Mouse (Mus musculus) left cerebral cortex, adult 11 months (tissue): ENCODE measurements around the gene Ndufb4.
"Not testable (repeated sequence)": the region's sequence is repeated elsewhere in the genome, so short reads cannot be mapped to it uniquely, and the experiment has no call there.

Source experiments
- DNase-seq: peaks from one replicate; pipeline ENCODE4 v3.0.0; 2022; ENCODE audit warnings: low spot score

The Ndufb4 gene

DNA sequence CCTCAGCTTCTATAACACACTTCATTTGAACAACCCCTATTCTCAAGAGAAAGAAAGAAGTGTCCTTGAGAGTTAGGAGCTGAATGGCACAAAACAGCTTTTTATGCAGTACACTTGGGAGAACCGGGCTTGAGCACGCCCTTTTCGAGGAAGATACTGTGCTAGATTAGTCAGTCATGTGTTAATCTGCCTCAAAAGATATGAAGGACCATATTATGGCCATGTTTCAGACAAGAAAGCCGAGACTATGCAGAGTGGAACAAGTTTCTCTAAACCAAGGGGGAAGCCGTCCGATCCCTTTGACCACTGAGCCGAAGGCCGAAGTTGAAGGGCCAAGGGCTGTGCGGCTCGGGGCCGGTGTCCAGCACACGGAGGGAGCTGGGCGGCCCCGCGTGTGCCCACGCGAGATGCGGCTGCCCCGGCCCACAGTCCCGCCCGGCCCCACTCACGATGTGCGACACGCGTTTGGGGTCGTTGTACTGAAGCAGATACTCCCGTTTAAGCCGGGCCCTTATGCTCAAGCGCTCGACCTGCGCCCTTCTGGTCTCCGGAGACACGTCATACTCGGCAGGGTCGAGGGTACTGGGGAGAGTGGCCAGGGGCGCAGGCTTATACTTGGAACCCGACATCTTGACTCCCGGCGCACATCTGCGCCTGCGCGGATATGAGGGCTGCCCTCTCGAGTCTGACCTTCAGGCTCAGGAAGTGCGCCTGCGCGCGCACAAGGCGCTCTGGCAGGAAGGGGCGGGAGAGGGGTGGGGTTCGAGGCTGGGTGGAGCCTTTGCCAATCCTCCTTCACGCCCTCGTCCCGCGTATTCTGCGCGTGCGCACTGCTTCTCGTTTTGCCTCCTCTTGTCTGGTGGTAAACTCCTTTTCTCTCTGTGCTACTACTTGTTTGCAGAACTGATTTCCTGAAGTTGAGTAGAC, at the start of gene Ndufb4:
Ndufb4 (minus strand) TSS at position 723 of the 927 bp plus-strand sequence.
- DNase-seq = peak; percentile 93

DNA sequence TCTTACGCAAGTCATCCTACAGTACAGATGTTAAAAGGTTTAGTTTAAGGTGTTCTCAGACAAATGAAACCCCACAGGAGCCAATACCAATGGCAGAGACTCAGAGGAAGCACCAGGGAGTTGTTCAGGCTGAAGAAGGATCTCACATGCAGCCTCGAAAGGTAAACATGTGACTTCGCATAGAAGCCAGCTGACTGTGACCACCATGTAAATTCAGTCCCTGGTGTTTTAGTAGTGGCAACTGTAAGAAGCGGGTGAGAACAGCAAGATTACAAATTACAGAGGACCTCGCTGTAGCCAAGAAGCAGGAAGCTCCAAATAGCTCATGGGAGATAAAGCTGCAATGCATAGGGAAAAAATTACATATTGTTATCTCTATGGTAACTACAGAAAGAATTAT, 49.6 kb upstream of the Ndufb4 start:
- DNase-seq = no peak

GRCm38 (mm10) chr16:37700071-37700470, 45.8 kb upstream of the Ndufb4 start:
- not testable (repeated sequence) for DNase-seq

DNA sequence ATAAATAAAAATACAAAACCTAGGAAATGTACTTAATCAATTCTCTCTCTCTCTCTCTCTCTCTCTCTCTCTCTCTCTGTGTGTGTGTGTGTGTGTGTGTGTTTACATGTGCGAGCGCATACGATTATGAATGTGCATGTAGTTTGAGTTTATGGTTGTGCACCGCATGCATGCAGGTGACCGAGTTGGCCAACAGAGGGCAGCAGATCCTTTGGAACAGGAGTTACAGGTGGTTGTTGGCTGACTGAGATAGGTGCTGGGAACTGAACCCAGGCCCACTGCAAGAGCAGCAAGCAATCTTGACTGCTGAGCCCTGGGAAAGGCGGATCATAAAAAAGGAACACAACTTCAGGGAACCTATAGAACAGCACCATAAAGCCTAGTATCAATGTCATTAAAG, 44.5 kb upstream of the Ndufb4 start:
- DNase-seq = no peak

GRCm38 (mm10) chr16:37697271-37697670, 43.0 kb upstream of the Ndufb4 start:
- no peak for DNase-seq

GRCm38 (mm10) chr16:37690932-37691730, 36.9 kb upstream of the Ndufb4 start:
- no peak for DNase-seq

GRCm38 (mm10) chr16:37690465-37690864, 36.2 kb upstream of the Ndufb4 start:
- no peak for DNase-seq

DNA sequence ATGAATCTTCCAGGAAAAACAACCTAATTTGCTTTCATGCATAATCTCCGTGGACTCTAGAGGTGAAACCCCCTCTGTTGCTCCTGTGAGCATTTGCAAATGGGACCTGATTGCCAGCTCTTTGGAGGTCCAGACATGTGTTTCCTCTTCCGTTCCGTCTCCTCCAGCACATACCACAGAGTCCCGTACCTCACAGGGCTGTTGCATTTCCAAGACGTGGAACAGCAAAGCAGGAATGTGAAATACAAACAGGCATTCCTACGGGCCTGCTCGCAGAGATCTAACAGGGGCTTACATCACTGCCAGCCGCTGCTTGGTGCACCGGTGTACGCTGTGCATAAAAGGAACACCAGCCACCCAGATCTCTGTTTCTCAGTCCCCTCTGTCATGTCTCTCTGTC, 35.7 kb upstream of the Ndufb4 start:
- DNase-seq = no peak

DNA sequence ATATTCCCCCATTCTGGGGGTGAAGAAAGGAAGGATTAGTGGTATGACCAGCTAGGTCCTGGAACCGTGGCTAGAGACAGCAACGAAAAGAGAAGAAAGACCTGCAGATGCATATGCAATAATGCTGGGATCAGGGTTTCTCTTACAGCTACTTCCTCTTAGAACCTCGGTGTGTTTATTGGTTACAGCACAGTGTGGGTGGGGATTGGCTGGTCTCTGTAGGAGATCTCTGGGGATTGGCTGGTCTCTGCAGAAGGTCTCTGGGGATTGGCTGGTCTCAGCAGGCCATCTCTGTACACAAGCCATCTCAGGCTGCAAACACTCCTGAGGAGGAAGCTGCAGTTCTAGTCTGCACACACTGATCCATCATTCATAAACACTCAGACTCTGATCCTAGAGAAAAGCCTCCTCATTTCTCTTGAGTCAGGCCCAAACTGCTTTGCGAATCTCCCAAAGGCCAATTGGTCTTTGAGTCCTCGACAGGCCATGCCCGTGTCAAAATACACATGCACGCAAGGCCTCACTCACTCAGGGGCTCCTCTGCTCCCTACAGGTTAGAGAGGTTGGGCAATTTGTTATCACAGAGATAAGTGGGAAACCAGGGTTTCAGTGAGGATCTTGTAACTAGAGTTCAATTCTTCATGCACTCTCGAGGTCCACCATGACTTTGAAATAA, 35.1 kb upstream of the Ndufb4 start:
- no peak for DNase-seq

- DNase-seq = no peak
Measured at GRCm38 (mm10) chr16:37688181-37688580, 33.9 kb upstream of the Ndufb4 start.

GRCm38 (mm10) chr16:37687301-37687980, 33.2 kb upstream of the Ndufb4 start:
- no peak for DNase-seq

DNA sequence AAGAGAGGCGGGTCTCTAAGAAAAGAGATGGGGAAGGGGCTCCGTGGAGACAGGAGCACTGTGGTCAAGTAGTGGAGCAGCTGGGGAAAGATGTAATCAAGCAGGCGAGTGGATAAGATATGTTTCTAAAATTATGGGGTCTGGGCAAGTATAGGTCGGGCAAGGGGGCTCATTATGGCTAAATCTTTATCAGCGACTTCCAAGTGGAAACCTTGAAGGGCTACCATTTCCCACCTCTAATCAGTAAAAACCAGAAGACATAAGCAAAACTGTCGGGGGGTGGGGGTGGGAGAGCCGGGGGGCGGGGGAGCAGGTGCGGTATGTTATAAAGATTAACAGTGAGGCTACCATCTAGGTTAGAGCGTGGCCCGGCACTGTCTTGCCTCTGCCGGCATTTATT, 32.6 kb upstream of the Ndufb4 start:
- DNase-seq = no peak

DNA sequence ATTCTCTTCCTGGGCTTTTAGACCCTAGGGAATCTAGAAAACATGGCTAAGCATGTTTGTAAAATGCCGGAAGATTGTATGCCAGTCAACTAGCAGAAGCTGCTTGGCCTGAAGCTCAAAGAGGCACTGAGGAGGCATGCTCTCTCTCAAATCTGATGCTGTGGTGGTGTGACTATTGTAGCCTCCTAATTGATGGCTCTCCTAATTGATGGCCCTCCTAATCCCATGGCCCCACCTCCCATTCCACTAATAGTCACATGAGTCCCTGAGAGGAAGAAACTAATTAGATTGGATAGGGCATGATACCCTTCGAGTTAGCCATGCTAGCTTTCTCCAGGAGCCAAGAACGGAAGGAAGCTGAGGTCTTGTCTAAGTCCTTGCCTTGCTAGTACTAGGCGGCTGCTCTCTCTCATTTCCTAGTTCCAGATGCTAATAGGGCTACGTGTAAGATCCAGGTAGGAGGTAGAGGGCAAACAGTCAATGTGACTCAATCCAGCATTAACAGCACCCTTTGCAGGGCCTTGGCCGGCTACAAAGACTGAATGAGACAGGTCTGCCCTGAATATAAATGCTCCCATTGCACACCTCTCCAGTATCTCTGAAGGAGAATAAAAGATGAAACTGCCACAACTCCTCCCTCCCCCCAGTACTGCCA, 31.8 kb upstream of the Ndufb4 start:
- DNase-seq = no peak

GRCm38 (mm10) chr16:37684634-37685441, 30.6 kb upstream of the Ndufb4 start:
- DNase-seq = peak; percentile 80

DNA sequence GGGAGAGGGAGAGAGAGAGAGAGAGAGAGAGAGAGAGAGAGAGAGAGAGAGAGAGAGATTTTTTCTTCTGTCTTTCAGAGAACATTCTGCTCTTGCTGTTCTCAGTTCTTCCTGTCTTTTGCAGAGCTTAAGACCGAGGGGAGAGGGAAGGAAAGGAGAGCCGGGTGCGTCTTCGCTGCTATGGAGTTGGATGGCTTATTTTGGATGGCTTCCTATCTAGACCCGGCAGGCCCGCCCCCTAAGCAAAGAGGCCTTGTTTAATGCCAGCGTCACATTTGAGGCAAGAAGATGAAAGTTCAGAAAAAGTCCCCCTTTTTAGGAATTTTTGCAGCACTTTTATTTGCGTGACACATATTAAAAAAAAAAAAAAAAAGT, 30.0 kb upstream of the Ndufb4 start:
- no peak for DNase-seq

DNA sequence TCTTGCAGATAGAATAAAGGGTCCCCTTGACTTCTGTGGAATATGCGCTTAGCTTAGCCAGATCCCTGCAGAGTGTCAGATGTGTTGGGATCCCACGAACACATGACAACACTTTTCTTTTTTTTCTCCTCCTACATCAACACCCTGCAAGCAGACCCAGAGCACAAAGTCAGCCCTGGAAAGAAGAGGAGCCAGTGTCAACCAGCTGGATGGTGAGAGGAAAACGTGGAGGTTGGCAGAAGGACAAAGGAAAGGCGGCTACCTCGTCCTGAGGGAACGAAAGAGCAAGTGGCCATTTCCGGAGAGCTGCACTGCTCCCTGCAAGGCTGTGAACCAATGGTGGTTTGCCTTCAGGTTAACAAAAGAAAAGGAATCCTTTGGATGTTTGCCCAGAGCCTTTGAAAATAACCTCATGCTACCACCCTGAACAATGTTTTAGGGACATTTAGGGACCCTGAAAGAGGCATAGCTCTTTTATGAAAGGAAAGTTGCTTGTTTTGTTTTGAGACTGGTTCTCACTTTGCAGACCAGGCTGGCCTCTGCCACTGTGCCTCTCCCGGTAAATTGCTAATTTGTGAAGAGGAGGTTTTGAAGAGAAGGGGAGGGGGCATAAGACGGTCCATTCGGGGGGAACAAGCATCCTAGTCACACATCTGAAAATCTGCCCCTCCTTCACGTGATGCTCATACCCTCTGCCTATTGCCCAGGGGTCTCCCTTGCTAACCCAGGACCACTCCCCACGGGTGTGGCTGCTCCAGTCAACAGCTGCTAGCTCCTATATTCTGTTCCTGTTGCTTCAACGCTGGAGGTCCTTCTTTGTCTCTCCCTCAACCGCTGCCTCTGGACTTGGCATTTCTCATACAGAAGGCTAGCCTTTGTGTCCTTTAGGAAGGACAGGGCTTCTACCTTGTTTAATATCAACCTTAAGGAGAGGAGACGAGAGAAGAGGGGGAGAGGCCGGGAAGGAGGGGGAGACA, 29.2 kb upstream of the Ndufb4 start:
- no peak for DNase-seq

GRCm38 (mm10) chr16:37682309-37682975, 28.2 kb upstream of the Ndufb4 start:
- DNase-seq = peak; percentile 82

DNA sequence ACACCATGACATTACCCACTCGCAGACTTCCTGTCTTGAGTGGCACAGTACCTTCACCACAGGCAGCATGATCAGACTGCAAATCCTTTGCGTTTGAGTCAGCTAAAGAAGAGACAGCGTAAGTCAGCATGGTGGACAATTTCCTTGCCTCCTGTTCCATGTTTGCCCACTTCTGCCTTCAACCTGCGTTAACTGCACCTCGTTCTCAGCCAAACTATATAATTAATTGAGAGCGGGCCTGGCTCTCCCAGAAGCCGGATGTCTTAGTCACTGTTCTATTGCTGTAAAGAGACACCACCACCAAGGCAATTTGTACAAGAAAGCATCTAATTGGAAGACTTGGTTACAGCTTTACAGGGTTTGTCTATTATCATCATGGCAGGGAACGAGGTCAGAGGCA, 26.6 kb upstream of the Ndufb4 start:
- no peak for DNase-seq

DNA sequence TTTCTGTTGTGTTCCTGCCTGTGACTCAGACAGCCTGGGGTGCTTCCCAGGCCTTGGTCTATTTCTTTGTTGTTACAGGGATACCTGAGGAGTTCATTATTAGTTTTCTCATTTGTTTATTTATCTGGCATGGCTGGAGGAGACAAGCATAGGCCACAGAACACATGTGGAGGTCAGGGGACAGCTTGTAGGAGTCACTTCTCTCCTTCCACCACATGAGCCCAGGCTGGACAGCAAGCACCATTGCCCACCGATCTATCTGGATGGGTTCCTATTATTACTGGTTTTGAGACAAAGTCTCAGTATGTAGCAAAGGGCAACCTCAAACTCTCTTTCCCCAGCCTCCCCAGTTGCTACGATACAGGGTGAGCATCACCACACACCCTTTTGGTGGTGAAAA, 26.0 kb upstream of the Ndufb4 start:
- DNase-seq = no peak
